ENCODE assay signal across 10 mouse cellular contexts in the genomic region with DNA sequence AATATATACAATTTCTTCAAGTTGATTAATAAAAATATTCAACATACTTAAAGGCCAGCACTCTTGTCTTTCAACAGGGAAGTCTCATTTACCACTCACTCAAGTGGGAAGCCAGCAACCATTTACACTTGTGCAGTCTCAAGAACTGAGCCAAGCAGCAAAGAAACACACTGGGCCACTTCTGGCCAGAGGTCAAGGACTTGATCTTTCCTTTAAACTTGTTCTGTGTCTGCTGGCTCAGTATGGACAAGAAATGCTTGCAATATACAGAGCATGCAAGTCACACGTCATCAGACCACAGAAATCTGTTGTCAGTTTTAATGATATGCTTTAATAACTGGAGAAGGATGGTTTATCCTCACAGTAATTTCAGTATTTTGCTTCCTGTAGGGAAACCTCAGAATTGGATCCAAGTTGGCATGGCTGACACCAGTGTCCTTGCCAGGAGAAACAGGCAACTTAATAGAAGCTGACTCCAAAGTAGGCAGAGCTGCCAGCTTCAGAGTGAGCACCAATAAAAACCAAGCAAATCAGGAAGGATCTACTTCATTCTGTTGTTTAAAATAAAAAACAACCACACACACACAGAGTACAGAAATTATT.
DNase-seq lines count a peak whose midpoint lies in the region; ATAC-seq lines count a peak whose summit lies in the region.
"Had no signal": no experiment of that assay in that cellular context is flagged by ENCODE, and none has a peak within 500 bp of the region (broad histone marks: within the 10 kb centered on the region; RNA-seq: fewer than 3 reads in every experiment).

No protein-coding gene starts in this region.

- H3K27ac ChIP-seq in heart, embryonic 12.5 days (ENCODE audit: poor library complexity, severe bottlenecking), result no peak overlapping the region
- H3K27ac ChIP-seq: heart, embryonic 10.5 days; midbrain, embryonic 12.5 days had no signal

- H3K4me1 ChIP-seq in heart, embryonic 12.5 days (replicated peaks), result peaks cover 10% of the 10 kb centered on the region; the same call in 1 of the 2 replicates
- H3K4me1 ChIP-seq: heart, embryonic 10.5 days; midbrain, embryonic 12.5 days had no signal

- no peaks in the 10 kb centered on the region for H3K27me3 ChIP-seq in heart, embryonic 12.5 days (replicated peaks)
- H3K27me3 ChIP-seq: midbrain, embryonic 12.5 days had no signal

- DNase-seq in heart, postnatal 10 days, result peak; percentile 37 to 38
- peak; percentile 52 for DNase-seq in adipocyte (ENCODE audit: low spot score)
- DNase-seq in adrenal gland, postnatal 10 days, result peak; percentile 56
- peak; percentile 36 to 60 for DNase-seq in lung, adult 18-20 months
- no peak for DNase-seq in retina, postnatal 1 day
- DNase-seq in frontal cortex, postnatal 14 days (ENCODE audit: low spot score in 2 of 2), result no peak
- DNase-seq: liver had no signal

- no peak overlapping the region for H3K4me2 ChIP-seq in heart, embryonic 12.5 days
- H3K4me2 ChIP-seq: midbrain, embryonic 12.5 days had no signal

- H3K9me3 ChIP-seq in heart, embryonic 12.5 days (replicated peaks), result no peaks in the 10 kb centered on the region
- H3K9me3 ChIP-seq: heart, embryonic 10.5 days; midbrain, embryonic 12.5 days had no signal

- ATAC-seq in heart, embryonic 12.5 days (ENCODE audit: insufficient number of reproducible peaks, low FRiP score), result no peak

- H3K36me3 ChIP-seq in heart, embryonic 12.5 days, result no peaks in the 10 kb centered on the region
- H3K36me3 ChIP-seq: heart, embryonic 10.5 days had no signal

- intact Hi-C loops in heart, postnatal 10 days (cut with DNase I), result no loop called here

- H3K4me3 ChIP-seq in heart, embryonic 12.5 days, result no peak overlapping the region
- H3K4me3 ChIP-seq: heart, embryonic 10.5 days; midbrain, embryonic 12.5 days had no signal

- no peak overlapping the region for H3K9ac ChIP-seq in heart, embryonic 12.5 days
- H3K9ac ChIP-seq: midbrain, embryonic 12.5 days had no signal

- WGBS in heart, embryonic 12.5 days, result 68% methylated on average over 1 of the region's 1 CpGs

Comparison
In these comparisons a context has a peak if more than half of its experiments do, and no peak if none do; other contexts are left out.
1. DNase-seq: peak in heart, postnatal 10 days (2 of 2), adipocyte (single experiment), adrenal gland, postnatal 10 days (single experiment) and lung, adult 18-20 months (2 of 2); none in retina, postnatal 1 day (single experiment) and frontal cortex, postnatal 14 days (0 of 2).